Mouse (Mus musculus) kidney, postnatal 25 days (tissue): ENCODE measurements around the gene AC129217.1.
A peak's percentile ranks its signal among the peaks of the same experiment; 100 is the strongest.

Experiments
- DNase-seq, 2 experiments: peaks; one replicate each; pipeline ENCODE4 v3.0.0; 2021; ENCODE audit warnings: mixed read lengths in 2 of 2

The AC129217.1 gene

DNA sequence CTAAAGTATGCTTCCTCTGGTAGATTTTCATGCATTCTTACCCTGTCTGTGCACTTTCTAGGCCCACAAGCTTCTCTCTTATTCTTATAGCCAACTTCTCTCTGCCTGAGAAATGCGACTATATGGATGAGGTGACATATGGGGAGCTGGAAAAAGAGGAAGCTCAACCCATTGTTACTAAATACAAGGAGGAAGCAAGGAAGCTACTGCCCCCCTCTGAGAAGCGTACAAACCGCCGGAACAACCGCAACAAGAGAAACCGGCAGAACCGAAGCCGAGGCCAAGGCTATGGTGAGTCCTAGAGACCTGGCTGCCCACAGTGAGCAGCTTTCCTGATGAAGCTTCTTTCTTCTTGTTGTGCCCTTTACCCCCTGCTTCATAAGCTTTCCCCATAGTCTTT, at the start of gene AC129217.1:
Gene AC129217.1 (plus strand): TSS at position 114 of the 400 bp plus-strand sequence.
- peak in 1 of 2 experiments; percentile 34 for DNase-seq

- DNase-seq = peak; percentile 98
Observed at GRCm38 (mm10) chr19:8786008-8786781, 43.4 kb upstream of the AC129217.1 start, which contains the start of gene Taf6l. Gene Taf6l, minus strand, starts transcription at chr19:8786417.

DNA sequence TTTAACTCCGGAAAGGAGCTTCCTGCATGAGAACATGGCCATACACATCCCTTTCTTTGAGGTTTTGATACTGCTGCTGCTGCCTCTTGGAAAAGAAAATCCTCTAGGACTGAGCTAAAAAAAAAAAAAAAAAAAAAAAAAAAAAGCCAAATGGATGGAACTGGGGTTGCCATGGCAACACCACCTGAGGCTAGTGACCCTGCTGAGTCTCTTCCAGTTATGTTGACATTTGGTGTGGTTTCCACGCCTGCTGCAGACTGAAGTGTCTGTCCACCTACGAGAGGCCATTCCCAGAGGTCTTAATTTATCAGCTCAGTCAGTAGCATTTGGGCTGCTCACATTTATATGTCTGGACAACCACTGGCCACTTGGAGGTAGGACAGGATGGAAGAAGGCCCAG, 41.1 kb upstream of the AC129217.1 start:
- no peak for DNase-seq

DNA sequence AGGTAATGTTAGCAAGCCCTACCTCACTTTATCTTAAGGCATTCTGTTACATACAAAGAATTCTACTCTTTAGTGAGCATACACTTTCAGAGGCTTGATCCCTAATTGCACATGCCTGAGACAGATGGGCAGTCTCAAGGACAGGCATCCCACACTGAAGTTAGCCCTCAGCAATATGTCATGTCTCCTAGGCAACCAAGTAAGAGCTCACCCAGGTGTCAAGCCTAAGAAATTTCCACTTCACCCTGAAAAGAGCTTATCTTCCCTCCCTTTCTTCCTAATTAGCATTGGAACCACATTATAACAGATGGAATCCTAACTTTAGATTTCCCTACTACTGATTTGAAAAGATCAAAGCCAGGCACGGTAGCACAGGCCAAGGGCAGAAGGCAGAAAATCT, 40.4 kb upstream of the AC129217.1 start:
- DNase-seq = no peak

DNA sequence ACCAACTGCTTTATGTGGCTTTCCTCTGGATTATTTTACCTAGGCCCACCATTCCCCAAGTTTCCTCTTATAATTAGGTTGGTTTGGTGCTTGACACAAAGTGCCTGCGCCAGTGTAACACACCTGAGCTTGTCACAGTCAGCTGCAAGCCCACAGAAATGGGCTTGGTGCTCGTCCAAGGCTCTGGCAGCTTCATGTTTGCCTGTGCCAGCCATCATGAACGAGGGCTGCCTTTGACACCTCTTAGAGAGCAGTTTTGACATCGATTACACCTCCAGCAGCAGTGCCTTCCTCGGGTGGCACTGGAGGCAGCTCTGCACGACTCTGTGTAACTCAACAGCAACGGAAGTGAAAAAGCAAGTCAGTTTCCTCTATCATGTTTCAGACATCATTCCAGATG, 39.4 kb upstream of the AC129217.1 start:
- DNase-seq = no peak

GRCm38 (mm10) chr19:8798264-8798946, 31.2 kb upstream of the AC129217.1 start, which contains the start of gene Polr2g:
Gene Polr2g, minus strand, starts transcription at chr19:8798577.
- peak; percentile 94 to 96 for DNase-seq

GRCm38 (mm10) chr19:8798947-8799315, 30.6 kb upstream of the AC129217.1 start:
- DNase-seq = no peak

- peak; percentile 96 to 99 for DNase-seq
Observed at GRCm38 (mm10) chr19:8802130-8802821, 27.3 kb upstream of the AC129217.1 start, which contains the start of gene Zbtb3. Gene Zbtb3, plus strand, starts transcription at chr19:8802555.

DNA sequence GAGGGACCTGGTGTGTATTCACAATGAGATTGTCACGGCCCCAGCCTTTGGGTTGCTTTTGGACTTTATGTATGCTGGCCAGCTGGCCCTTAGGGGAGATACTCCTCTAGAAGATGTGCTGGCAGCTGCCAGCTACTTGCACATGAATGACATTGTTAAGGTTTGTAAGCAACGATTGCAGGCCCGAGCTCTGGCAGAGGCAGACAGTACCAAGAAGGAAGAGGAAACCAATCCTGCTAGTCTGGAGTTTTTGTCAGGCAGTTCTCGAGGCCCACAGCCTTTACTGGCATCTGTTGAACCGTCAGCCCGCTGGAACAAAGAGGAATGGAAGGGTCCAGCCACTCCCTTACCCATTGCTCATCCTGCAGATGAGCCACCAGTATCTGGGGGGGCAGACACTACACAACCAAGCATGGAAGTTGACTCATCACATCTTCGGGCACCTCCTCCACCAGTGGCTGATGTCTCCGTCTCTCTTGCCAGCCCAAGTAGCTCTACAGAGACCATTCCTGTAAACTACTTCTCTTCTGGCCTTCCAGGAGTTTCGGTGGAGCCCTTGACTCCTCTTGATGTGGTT, 26.3 kb upstream of the AC129217.1 start:
- no peak for DNase-seq

DNA sequence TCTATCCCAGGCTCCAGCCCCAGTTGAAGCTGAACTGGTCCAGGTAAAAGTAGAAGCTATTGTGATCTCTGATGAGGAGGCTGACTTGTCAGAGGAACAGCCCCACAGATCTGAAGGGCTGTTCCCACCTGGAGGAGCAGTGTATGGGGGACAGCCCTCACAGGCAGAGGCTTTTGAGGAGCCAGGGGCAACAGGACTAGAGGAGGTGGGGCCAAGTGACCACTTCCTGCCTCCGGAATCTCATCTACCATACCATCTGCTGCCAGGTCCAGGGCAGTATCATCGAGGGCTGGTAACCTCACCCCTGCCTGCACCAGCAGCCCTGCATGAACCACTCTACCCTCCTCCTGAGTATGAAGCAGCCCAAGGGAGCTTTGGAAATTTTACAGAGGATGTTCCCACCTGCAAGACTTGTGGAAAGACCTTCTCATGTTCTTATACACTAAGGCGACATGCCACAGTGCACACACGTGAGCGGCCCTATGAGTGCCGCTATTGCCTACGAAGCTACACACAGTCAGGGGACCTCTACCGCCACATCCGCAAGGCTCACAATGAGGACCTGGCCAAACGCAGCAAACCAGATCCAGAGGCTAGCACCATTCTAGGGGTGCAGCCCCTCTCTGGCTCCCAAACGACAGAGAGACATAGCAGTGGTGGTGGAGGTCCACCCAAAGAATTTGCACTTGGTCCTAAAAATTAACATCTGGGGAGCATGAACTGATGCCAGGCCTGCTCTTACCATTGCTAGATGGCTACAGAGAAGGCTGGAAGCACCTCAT, 25.5 kb upstream of the AC129217.1 start:
- DNase-seq = no peak

DNA sequence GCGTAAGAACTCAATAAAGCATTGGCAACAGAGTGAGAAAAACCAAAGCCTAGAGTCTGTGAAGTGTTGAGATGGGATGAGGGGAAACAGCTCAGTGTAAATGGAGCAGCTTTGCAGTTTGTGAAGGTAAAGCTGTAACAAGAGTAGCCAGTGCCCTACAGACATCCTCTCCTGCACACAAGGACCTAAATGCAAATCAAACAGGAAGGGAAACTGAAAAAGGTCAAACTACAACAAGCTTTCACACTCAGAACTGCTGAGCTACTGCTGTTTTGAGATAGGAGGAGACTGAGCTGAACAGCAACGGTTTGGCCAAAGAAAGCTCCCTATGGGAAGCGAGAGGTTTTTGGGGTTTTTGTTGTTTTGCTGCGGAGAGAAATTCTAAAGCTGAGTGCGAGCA, 22.8 kb upstream of the AC129217.1 start:
- DNase-seq = no peak

DNA sequence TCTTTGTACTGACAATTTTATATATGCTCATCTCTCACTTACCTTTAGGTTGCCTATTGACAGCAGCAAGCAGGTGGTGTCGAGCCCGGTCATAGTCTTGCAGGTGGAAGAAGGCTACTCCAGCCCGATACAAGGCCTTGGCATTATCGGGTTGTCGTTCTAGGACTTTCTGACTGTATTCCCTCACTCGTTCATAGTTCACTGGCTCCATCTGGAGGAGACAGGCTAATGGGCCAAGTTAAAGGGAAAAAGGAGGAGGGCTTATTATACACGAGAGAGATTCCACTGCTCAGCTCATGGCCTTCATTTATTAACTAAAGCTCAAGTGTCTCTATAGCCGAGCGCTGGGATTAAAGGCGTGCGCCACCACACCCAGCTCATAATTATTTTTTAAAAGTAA, 13.8 kb upstream of the AC129217.1 start:
- DNase-seq = peak; percentile 48 to 50

DNA sequence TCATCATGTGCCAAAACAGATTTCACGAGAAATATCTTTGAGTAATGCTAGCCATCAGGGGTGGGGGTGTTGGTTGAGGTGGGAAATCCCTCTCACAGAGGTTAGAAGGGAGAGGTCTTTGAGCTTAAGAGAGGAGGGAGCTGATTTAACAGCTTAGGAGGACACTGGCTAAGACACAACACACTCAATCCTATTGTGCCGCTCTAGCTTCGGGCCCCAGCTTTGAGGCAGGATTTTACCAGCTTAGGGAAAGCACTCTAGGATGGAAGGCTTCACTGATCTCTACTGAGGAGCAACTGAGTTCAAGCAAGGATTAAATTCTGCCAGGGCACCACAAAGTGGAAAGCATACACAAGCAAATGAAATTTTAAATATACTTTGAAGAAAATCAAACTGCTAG, 12.6 kb upstream of the AC129217.1 start:
- no peak for DNase-seq

DNA sequence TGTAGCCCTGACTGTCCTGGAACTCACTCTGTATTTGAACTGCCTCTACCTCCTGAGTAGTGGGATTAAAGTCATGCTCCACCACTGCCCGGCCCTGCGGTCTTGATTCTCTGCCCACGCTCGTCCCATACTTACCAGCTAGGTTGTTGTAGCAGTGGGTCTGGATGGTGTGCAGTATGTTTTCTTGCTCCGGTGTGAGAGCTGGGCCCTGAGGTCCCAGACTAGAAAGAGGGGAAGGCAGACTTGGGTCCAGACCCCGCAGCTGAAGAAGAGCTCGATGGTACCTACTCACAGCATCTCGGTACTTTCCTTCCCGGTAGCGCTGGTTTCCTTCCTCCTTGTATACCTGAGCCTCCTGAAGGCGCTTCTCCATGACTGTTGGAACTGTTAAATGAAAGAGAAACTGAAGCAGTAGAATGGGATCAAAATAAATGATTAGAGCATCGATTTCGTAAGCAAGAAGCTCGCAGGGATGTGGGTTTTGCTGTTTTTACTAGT, 11.2 kb upstream of the AC129217.1 start:
- DNase-seq = peak in 1 of 2 experiments; percentile 43

- peak; percentile 98 to 99 for DNase-seq
Observed at GRCm38 (mm10) chr19:8818801-8819595, 10.6 kb upstream of the AC129217.1 start, which contains the start of gene Ttc9c. Gene Ttc9c, minus strand, starts transcription at chr19:8819333.

GRCm38 (mm10) chr19:8819596-8820423, 9.8 kb upstream of the AC129217.1 start, which contains the start of gene Hnrnpul2:
Gene Hnrnpul2, plus strand, starts transcription at chr19:8820010.
- peak; percentile 99 to 100 for DNase-seq

DNA sequence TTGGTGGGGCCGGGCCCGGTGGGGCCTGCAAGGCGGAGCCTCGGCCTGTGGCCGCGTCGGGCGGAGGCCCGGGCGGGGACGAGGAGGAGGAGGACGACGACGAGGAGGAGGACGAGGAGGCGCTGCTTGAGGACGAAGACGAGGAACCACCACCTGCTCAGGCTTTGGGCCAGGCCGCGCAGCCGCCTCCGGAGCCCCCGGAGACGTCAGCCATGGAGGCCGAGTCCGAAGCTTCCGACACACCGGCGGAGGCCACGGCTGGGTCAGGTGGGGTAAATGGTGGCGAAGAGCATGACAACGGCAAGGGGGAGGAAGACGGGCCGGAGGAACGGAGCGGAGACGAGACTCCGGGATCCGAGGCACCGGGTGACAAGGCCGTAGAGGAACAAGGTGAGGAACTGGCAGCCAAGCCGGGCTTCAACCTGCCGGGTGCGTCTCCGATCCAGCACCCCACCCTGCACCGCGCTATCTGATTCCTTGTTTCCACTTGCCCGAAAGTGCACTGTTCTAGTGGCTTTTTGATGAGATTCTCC, 9.1 kb upstream of the AC129217.1 start:
- peak in 1 of 2 experiments; percentile 25 for DNase-seq

GRCm38 (mm10) chr19:8821146-8821545, 8.4 kb upstream of the AC129217.1 start:
- DNase-seq = peak in 1 of 2 experiments; percentile 47

GRCm38 (mm10) chr19:8822696-8823095, 6.9 kb upstream of the AC129217.1 start:
- DNase-seq = no peak

DNA sequence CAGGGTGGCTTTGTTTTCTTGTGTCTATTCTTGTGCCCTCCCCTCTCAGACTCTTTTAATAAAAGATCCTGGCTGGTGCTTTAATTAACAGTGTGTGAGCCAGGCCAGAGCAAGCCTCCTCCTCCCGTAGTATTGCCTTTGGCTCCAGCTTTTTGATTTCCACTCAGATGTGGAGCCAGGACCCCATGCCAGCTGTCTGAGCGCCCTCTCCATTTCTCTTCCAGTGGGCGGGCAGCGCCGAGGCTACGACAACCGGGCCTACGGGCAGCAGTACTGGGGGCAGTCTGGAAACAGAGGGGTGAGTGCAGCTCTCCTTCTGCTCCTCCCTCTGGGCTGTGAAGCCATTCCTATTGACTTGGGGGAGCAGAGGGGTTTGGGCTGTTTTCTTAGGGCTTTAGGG, 1.1 kb downstream of the AC129217.1 start:
- peak in 1 of 2 experiments; percentile 39 for DNase-seq
